Mouse (Mus musculus): ENCODE results near the gene Sfpq.
"Not testable (repeated sequence)": the region's sequence is repeated elsewhere in the genome, so short reads cannot be mapped to it uniquely, and the experiment has no call there.

The Sfpq gene

DNA sequence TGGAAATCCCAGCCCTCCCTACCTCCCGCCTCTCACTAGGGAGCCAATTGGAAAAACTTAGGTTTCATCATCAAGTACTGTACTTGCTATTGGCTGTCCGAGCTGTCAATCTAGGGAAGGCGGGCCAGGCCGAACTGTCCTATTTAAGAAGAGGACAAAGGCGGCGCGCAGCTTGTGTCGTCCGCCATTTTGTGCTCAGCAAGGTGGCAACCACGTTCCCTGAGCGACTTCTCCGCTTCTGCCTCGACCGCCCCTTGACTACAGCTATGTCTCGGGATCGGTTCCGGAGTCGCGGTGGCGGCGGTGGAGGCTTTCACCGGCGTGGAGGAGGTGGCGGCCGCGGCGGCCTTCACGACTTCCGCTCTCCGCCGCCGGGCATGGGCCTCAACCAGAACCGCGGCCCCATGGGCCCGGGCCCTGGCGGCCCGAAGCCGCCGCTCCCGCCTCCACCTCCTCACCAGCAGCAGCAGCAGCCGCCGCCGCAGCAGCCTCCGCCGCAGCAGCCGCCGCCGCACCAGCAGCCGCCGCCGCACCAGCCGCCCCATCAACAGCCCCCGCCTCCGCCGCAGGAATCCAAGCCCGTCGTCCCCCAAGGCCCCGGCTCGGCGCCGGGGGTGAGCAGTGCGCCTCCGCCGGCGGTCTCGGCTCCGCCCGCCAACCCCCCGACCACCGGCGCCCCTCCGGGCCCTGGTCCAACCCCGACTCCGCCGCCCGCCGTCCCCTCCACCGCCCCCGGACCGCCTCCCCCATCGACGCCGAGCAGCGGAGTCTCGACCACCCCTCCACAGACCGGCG is at the start of gene Sfpq:
TSS of gene Sfpq (plus strand) at position 174 of the 795 bp plus-strand sequence.
- peak; percentile 100 for DNase-seq

DNA sequence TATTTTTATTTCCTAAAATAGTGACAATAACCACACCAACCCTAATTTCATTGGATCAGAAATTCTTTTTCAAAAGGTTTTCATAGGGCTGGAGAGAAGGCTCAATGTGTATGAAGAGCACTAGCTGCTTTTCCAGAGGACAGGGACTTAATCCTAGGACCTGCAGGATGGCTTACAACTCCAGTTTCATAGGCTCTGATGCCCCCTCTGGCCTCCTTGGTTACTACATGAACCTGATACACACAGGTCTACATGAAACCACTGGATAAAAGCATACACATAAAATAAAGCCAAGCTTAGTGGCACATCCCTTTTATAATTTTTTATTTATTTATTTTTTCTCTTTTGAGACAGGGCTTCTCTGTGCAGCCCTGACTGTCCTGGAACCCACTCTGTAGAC is 43.7 kb upstream of the Sfpq start:
- DNase-seq: peak; percentile 63 to 78

DNA sequence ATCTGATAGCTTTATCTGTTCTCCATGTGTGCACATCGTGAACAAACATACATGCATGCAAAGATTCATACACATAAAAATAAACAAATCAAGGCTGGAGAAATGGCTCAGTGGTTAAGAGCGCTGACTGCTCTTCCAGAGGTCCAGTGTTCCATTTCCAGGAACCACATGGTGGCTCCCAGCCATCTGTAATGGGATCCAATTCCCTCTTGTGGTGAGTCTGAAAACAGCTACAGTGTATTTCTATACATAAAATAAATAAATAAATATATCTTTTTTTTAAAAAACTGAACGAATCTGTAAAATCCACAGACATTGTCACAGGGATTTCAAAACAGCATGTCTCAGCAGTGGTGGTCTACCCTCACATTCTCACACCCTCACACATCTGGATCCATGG is 42.4 kb upstream of the Sfpq start:
- no peak for DNase-seq

DNA sequence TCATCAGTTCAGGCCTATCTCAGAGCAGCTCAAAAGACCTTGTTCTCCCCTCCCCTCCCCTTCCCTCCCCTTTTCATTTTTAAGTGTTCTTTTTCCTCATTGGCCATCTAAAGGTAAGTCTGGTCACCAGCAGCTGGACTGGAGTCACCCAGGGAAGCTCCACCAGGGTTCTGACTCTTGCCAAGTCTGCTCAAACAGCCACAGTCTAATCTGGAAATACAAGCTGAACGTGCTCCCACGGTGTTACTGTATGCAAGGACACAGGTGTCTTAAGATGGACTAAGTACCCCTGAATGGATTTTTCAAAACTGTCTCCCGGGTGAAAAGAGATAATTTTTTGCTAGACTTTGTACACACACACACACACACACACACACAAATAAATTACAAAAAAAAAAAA is 37.8 kb upstream of the Sfpq start:
- no peak for DNase-seq

DNA sequence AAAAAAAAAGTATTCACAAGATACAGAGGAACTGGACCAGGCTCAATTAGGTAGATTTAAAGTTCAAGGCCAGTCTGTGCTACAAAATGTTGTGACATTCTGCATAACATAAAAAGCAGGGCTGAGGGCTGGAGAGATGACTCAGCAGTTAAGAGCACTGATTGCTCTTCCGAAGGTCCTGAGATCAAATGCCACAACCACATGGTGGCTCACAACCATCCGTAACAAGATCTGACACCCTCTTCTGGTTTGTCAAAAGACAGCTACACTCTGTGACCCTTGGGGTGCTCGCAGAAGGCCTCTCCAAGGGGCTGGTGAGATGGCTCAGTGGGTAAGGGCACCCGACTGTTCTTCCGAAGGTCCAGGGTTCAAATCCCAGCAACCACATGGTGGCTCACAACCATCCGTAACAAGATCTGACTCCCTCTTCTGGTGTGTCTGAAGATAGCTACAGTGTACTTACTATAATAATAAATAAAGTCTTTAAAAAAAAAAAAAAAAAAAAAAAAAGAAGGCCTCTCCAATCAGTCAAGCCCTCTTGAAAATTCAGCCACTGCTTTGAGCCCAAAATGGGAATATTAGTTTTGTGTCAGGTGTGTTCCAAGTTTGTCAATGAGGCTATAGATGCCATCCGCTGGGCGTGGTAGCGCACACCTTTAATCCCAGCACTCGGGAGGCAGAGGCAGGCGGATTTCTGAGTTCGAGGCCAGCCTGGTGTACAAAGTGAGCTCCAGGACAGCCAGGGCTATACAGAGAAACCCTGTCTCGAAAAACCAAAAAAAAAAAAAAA is 37.2 kb upstream of the Sfpq start:
- DNase-seq: not testable (repeated sequence)

DNA sequence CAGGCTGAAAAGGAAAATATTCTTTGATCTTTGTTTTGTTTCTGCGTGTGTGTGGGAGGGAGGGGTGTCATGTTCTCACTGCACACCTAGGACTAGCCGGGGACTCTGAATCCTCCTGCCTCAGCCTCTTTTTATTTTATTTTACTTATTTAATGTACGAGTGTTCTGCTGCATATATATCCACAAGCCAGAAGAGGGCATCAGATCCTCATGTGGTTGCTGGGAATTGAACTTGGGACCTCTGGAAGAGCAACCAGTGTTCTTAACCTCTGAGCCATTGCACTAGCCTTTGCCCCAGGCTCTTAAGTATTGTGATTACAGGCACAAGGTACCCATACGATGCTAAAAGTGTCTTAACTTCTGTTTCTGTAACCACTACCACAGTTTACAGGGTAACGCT is 34.4 kb upstream of the Sfpq start:
- no peak for DNase-seq

DNA sequence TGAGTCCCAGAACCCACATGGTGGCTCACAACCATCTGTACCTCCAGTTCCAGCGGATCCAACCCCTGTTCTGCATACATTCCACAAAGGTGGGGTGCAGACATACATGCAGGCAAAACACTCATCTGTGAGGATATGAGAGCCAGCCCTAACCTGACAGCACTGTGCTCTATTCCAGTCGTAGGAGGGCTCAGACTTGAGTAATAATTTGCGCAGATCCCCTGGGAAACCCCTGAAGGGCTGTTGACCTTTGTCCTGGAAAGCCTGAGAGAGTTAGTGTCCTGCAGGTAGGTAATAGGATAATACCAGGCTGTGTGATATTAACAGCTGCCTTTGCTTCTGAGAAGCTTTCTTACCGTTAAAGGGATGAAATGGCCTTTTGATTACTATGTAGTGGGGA is 32.6 kb upstream of the Sfpq start:
- no peak for DNase-seq

DNA sequence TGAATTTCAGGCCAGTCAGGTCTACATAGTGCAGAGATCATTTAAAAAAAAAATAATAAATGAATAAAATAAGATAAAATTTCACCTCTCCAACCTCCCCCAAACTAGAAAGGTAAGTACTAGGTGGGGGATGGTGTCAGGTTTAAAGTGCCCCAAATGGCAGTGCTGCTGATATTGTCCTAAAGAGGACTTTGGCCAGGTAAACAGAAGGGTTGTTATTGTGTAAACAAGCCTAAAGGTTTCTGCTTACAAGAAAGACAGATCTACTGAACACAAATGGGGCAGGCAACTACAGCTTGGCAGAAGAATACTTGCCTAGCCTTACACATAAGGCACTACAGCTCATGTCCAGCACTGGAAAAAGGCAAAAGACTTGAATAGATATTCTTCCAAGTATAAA is 30.6 kb upstream of the Sfpq start:
- no peak for DNase-seq

DNA sequence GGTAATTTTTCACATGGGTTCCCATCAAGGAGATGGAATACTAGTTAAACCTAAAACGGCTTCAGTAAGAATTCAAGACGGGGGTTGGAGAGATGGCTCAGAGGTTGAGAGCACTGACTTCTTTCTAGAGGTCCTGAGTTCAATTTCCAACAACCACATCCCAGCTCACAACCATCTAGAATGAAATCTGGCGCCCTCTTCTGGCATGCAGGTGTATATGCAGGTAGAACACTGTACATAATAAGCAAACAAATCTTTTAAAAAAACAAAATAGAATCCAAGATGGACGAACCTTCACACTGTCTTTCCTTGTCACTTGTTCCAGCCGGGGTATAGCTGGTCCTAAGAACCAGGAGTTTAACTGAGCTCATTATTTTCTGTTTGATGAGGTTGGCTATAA is 28.8 kb upstream of the Sfpq start:
- peak in 1 of 2 experiments; percentile 30 for DNase-seq

DNA sequence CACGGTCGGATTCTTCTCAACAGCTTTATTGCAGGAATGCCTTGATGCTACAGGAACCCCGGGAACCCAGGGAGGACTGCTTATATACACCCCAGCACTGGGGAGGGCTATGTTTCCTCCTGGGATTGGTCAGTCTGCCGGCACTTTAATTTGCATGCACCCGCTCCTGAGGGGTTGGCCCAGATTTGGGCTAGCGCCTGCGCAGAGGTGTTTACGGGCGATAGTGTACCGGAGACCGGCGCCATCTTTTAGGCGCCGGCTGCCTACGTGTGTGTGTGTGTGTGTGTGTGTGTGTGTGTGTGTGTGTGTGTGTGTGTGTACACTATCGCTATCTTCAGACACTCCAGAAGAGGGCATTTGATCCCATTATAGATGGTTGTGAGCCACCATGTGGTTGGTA is 21.8 kb upstream of the Sfpq start:
- not testable (repeated sequence) for DNase-seq

DNA sequence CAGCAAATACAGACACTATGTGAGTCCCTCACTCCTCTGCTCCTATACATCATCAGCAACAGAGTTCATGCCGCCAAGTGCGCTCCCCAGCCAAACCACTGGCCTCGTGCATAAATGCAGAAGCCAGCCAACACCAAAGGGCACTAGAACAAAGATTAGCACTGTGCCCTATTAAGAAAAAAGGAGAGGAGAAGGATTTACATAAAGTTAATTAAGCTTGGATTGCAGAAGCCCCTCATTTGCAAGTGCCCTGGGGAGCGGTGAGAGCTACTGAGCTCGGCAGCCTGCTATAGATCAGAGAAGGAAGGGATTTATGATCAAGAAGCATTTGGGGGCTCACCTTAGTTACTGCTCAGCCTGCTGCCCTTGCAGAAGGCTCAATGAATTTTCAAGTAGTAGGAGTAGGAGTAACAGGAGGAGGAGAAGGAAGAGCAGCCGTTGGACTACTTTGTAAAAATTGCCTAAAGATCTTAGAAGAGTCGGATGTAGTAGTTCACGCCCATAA is 20.5 kb upstream of the Sfpq start:
- DNase-seq: no peak

DNA sequence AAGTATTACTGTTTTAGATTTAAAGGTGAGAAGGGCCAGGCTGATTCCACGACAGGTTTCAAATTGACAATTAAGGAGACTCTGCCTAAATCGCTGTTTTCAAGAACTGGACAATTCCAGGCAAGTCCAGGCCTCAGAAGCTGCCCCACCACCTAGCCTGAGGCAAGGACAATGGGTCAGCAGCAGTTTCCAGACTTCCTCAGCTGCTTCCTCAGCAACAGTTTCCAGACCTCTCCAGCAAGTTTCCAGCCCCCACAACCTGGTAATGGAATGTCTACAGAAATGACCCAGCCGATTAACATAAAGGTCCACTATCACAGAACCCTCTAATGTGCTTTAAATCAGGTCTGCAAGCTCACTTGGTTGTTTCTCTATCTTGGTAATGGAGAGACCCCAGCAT is 16.7 kb upstream of the Sfpq start:
- DNase-seq: no peak

DNA sequence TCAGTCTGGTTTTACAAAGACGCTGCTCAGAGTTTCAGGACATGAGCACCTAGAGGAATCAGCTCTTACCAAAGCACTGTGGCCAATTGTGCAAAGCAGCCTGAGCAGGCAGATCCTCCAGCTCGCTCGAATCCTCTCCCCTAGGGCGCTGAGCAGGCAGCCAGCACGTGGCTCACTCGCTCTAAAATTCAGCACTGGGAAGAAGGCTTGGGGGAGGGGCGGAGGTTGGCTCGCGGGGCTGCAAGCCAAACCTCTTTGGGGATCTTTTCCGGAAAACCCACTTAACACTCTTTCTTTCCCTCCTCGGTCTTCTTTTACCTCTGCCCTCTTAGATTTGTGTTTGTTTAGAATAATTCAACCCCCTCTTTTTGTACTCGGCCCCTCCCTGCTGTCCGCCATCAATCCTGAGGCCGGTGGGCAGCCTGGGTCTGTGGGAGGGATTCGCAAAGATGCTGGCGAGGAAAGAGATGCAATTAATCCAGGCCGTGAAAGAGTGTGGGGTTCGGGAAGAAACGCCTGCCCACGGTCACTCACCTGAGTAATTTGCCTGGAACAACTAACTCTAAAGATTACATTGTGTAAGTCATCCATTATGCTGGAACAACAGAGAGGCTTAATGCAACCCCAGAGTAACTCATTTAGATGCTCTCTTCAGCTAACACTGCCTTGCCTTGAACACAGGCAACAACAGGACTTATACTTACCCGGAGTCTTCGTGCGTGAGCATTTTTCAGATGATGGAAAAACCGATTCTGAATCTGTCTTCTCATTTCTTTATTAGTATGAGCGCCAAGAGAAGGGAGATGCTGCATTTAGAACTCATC is 15.8 kb upstream of the Sfpq start:
- DNase-seq: peak; percentile 81 to 91

DNA sequence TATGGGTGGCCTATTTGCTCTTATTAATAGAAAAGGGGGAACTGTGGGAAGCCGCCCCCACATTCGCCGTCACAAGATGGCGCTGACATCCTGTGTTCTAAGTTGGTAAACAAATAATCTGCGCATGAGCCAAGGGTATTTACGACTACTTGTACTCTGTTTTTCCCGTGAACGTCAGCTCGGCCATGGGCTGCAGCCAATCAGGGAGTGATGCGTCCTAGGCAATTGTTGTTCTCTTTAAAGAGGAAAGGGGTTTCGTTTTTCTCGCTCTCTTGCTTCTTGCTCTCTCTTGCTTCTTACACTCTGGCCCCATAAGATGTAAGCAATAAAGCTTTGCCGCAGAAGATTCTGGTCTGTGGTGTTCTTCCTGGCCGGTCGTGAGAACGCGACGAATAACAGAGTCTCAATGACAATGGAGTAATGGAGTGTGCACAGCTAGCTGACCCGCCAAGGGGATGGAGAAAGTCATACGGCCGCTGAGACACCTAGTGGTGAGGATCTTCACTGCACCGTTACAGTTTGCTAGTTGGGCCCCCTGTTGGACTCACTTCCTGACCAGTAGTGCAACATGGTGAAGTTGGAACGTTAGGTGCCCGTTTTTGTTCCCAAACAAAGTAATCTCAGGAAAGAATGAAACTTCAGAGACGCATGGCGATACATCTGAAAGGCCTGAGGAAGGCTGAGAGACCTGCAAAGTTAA is 5.7 kb upstream of the Sfpq start:
- peak; percentile 92 to 94 for DNase-seq

DNA sequence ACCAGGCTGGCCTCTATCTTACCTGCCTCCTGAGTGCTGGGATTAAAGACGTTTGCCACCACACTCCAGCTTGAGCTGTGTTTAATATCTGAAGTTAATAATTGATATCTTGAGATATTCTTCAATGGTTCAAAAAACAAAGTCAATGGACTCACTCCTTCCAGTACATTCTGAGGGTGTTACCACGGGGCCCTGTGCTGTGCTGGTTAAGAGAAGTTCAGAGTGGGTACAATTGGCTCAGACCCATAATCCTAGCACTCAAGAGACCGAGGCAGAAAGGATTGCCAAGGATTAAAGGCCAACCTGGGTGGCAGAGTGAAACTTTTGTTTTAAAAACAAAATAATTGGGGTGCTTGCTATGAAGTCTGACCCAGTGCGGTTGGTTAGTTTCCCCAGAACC is 4.8 kb upstream of the Sfpq start:
- no peak for DNase-seq

DNA sequence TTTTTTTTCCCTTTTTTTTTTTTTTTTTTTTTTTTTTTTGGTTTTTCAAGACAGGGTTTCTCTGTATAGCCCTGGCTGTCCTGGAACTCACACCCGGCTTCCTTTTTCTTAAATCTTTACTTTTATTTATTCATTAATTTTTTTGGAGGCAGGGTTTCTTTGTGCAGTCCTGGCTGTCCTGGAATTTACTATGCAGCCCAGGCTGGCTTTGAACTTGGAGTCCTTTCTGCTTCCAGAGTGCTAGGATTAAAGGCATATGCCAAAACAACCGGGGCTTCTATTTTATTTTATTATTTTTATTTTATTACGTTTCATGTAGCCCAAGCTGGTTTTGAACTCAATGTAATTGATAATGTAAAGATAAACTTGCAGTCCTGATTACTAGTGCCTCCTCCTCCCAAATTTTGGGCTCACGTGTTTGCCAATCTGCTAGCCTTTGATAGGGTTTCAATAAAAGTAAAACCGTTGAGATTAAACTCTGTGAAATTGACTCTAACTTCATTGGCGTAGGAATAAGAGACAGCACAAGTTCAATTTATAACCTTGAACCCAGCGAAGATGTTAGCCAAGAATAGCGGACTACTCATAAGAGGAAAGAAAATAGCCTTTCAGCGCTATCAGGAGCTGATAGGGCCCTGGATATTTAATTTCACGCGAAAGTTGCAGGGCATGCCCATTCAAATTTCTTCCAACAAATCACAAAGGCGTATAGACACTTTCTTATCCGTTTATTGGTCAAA is 543 bp upstream of the Sfpq start:
- DNase-seq: no peak

DNA sequence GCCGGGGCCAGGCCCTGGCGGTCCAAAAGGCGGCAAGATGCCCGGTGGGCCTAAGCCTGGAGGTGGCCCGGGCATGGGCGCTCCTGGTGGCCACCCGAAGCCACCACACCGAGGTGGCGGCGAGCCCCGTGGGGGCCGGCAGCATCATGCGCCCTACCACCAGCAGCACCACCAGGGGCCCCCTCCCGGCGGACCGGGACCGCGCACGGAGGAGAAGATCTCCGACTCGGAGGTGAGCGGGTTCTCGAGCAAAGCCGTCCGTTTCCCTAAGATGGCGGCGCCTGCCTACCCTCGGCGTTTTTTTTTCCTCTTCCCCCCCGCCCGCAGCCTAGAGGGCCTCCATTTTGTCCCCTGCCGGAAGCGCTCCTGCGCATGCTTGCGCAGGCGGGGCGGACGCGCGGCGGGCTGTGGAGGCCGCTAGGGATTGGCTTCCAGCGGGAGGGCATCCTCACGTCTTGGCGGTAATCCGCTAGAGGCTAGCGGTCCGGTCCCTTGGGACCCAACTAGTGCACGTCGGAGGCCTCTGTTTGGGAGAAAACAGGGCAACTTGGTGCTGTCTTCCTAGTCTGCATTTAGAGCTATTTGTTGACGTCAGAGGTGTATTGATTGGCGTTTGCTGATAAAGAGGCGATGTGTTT is 984 bp downstream of the Sfpq start:
- DNase-seq: peak; percentile 87 to 88

DNA sequence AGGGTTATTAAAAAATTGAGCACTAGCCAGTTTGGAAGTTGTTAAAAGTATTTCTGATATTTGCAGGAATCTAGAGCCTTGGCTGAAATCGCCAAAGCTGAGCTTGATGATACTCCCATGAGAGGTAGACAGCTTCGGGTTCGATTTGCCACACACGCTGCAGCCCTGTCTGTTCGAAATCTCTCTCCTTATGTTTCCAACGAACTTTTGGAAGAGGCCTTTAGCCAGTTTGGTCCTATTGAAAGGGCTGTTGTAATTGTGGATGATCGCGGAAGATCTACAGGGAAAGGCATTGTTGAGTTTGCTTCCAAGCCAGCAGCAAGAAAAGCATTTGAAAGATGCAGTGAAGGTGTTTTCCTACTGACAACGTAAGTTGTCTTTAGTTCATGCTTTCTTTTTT is 2.1 kb downstream of the Sfpq start:
- no peak for DNase-seq

DNA sequence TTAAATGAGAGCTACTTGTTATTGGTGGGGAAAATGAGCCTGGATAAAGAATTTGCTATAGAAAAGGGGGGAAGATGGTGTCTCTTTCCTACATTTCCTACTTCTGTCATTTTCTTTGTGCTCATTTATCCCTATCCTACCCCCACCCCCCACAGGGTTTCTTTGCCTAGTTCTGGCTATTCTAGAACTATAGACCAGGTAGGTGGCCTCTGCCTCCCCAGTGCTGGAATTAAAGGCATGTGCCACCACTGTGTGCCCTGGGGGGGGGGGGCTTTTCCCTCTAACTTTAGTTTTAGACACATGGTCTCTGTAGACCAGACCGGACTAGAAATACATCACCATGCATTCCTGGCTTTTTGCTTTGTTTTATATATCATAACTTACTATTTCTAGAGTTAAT is 3.1 kb downstream of the Sfpq start:
- DNase-seq: no peak

DNA sequence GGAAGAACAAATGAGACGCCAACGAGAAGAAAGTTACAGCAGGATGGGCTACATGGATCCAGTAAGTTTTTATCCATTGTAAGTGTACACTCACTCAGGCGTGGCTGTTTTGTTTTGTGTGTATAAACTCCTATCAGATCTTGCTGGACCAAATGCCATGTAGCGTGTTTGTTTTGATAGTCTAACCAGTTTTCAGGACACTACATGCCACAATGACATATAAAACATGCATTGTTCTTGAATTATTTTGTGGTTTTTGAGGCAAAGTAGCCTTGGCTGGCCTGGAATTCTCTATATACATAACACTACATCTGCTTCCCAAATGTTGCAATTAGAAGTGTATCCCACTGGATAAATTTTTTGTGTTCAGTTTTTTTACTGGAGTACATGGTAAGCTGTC is 5.7 kb downstream of the Sfpq start:
- DNase-seq: no peak

All from cerebellum, postnatal 14 days (tissue).